Mouse (Mus musculus) CD8-positive naive resting alpha-beta T cell, adult 2 months (primary cell): Measurements from ENCODE around the gene Nlrc3.
A peak's percentile ranks its signal among the peaks of the same experiment; 100 is the strongest.

Experiments
- DNase-seq, 2 experiments: peaks; one replicate each; pipeline ENCODE4 v3.0.0; 2022; ENCODE audit warnings: low read depth in 2 of 2, low spot score in 2 of 2

Nlrc3 gene

GRCm38 (mm10) chr16:3933536-3933935 lies 42.9 kb downstream of the Nlrc3 start:
- no peak for DNase-seq

DNA sequence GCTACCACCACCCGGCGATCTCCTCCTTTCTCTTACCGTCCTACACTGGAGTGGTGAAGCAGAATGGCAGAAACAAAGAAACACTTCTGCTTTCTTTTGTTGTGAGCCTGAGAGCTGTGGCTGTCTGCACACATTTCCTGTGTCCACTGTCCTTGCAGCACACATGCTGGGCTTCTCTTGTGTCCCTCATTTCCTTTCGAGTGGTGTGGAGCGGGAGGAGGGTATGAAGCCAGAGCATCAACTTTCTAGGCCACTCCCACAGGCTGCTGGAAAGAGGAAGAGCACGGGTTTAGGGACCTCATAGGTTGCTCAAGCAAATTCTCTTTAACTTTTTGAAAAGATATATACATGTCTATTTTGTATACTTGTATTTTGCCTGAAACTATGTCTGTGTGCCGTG lies 47.3 kb downstream of the Nlrc3 start:
- no peak for DNase-seq

DNA sequence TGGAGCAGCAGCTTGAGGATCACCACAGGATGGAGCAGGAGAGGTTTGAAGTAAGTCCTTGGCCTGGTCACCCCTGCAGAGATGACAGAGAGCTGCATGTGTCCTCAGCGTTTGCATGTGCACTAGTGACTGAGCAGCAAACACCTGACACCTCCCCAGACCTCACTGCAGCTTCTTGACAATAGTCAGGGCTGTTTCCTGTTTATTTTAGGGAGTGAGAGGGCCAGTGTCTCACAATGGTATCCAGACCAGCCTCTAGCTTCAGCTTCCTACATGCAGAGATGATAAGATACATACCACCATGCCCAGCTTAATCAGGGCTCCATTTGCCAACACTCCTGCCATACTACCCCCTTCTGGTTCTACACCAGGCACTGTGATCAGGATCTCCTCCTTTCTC lies 47.9 kb downstream of the Nlrc3 start:
- no peak for DNase-seq

DNA sequence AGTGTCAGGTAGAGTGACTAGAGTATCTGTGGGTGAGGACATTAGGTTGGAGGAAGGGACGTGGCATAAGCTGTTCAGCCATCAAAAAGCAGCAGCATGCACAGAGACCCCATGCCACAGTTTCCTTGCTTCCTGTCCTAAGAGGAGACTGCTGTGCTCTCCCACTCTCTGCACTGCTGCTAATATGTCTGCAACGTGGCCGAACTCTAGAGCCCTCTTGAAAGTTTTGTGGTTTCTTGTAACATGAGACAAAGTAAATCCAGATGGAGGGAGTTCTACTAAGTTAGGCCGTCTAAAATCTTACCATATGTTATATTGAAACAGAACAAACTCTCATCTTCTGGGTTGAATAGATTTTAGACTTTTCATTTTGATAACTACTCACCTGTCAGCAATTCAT lies 52.5 kb downstream of the Nlrc3 start:
- DNase-seq = no peak

DNA sequence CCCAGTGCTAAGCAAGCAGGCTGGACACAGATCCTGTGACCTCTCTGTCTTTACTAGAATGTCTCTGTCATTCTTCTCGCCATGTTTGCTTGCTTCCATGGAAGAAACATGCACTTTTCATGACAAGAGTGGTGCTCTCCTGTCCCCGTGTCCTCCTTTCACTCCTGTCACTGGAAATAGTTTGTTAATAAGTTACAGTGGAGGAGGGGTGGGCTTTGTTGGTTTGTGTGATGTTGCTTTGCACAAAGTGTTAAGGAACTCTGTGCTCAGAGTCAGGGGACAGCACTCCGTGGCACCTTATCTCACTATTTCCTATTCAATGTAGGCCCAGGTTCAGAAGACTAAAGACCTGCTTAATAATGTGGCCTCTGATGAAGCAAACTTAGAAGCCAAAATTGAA lies 52.9 kb downstream of the Nlrc3 start:
- DNase-seq = no peak

DNA sequence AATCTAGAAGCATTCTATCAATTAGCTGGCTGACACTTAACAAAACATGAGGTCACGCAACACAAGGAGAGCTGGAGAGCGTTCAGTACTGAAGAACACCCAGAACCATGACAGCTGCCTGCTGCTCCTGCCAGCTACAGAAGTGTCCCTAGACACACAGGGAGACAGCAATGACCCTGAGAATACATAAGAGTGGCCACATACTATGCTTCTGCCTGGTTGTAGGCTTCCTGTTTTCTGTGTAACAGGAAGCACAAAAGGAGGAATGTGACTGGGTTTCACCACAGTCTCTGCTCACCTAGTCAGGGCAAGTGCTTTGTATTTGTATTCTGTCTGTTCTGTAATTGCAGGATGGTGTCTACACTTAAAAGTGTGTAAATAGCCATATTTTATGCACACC lies 55.7 kb downstream of the Nlrc3 start:
- DNase-seq = no peak

- DNase-seq = no peak
Observed at GRCm38 (mm10) chr16:3909118-3909517, 67.3 kb downstream of the Nlrc3 start.

- peak; percentile 81 to 85 for DNase-seq
Observed at GRCm38 (mm10) chr16:3908537-3909111, 67.8 kb downstream of the Nlrc3 start, which contains the start of the genes 1700037C18Rik and Cluap1. Gene 1700037C18Rik, minus strand, starts transcription at chr16:3908689. Gene Cluap1, plus strand, starts transcription at chr16:3908801.

- no peak for DNase-seq
Observed at GRCm38 (mm10) chr16:3907471-3907870, 69.0 kb downstream of the Nlrc3 start.

GRCm38 (mm10) chr16:3896553-3896952 lies 79.9 kb downstream of the Nlrc3 start:
- no peak for DNase-seq

- DNase-seq = no peak
Observed at GRCm38 (mm10) chr16:3896046-3896445, 80.4 kb downstream of the Nlrc3 start.

DNA sequence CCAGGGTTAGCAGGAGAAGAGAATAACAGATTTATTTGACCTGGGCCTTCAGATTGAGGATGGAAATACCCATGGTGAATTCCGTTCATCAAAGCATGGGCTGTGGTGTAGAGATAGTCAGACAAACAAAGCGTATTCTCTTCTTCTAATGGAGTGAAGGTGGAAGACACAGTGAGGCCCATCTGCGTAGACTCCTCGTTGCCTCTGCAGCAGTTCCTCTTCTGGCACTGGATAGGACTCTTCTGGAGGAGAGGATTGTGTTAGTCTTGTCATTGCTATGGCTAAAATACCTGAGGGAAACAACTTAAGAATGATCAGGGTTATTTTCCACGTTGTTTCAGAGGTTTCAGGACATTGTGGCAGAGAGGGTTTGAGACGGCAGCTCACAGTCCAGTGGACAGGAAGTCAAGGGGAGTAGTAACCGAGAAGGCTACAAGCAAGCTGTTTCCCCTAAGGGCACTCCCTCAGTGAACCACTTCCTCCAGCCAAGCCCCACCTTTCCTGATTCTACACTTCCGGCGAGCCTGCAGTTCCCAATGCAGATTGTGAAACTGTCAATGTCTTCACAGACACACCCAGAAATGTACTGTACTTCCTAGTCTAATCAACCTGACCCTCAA lies 81.1 kb downstream of the Nlrc3 start:
- peak; percentile 24 to 43 for DNase-seq
